Mouse (Mus musculus) cerebellum, adult 18-20 months (tissue): ENCODE measurements around the gene Tspan5.

Experiments
- DNase-seq, 2 experiments: peaks; one replicate each; pipeline ENCODE4 v3.0.0; 2021

Tspan5 gene

DNA sequence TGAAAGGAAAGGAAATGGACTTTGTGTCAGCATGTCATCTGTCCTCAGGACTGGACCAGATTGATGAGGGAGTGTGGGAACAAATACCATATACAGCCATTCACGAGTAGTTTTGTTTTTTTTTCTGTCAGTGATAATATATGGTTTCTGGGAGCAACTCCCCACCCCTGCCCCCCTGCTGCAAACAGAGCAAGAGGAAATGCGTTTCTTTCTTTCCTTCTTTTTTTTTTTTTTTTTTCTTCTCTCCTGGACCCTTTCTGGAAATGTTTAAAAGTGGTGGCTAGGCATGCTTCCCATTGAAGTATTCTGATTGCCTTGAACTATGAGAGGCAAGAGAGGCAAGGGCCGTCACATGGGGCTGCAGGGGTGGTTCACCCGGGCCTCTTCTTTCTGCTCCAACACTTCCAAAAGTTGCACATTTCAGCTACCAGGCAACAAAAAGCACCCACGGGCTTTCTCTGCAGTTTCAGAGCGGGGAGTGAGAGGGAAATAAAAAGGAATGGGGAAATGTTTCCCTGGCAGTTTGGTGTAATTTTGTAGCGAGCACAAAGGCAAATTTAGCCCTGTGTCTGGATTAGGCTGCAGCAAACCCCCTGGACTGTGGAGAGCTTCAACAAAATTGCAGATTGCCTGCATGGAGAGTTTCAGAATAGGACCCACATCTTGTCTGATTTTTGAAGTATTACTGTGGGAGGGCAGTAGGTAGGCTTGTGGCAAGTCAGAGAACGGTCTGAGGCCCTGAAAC is 2.2 kb downstream of the Tspan5 start:
- no peak for DNase-seq

DNA sequence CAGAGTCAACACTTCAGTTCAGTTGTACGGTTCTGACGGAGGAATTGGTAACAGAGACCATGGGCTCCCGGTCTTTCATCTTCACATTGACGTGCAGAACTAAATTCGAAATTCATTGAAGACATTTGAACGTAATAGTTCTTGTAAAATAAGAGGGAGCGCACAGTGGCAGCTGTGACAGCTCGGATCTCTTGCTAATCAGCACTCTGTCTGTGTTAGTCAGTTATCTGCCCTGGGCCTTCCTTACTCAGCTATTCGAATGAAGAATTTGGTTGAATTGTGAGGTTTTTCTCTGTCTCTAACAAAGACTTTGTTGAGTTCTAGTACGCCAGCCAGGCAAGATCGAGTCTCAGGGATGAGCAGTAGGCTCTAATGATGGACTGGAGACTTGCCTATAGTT is 3.1 kb downstream of the Tspan5 start:
- no peak for DNase-seq

DNA sequence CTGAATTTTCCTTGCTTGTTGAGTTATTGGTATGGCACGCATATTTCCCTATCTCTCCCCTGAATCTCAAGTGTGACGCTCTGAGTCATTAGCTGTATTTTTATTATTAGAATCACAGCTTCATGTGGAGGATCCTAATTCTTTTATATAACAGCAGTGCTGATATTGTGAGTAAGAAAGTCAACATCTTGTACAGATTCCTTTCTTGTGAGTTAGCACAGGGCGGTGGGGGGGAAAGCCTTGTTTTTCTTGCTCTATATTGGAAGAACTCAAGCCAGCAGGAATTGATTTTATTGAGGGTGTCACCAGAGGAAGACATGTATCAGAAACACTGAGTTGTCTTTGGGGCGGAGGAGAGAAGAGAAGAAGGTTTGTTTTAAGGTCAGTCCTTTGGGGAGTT is 3.6 kb downstream of the Tspan5 start:
- DNase-seq = no peak

DNA sequence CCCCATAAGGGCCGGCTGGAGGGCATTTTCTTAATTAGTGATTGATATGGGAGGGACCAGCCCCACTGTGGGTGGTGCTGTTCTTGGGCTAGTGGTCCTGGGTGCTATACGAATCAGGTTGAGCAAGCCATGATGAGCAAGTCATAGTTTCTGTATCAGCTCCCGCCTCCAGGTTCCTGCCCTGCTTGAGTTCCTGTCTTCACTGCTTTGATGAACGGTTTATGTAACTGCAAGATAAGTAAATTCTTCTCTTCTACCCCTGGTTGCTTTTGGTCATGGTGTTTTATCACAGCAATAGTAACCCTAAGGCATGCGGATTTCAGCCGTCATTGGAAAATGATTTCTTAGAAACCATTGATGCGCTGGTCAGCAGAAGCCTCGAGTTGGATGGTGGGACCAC is 4.6 kb downstream of the Tspan5 start:
- DNase-seq = no peak

DNA sequence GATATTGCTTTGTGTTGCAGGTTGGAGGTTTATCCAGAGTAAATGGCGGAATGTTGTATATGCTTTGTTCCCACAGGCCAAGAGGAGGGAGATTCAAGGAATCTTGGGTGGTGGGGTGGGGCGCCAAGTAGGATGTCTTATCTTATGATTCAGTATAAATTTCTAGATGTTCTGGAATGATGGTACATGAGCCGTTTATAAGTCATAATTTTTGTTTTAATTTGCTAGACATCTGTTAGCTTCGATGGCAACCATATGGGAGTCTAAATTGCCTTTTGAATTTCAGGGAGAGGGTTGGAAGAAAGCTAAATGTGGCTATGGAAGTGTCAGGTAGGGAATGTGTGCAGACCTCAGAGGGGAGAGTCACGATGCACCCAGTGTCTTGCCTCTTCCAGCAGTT is 5.0 kb downstream of the Tspan5 start:
- peak in 1 of 2 experiments; percentile 17 for DNase-seq

DNA sequence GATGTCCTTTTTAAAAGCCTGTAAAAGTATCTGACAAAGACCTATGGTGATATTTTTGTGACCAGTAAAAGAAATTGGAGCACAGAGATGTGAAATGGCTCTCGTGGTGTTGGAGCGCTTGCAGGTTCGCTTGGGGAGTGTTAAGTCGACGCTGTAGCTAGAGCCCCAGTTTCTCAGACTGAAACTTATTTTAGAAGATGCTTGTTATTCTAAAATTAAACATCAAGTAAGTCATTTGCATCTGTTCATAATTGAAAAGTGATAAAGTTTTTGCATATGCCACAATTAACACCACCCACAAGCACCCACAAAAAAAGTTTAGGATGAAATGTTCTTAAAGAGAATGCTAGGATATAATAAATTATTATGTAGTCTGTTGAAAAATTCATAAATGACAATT is 6.0 kb downstream of the Tspan5 start:
- no peak for DNase-seq

DNA sequence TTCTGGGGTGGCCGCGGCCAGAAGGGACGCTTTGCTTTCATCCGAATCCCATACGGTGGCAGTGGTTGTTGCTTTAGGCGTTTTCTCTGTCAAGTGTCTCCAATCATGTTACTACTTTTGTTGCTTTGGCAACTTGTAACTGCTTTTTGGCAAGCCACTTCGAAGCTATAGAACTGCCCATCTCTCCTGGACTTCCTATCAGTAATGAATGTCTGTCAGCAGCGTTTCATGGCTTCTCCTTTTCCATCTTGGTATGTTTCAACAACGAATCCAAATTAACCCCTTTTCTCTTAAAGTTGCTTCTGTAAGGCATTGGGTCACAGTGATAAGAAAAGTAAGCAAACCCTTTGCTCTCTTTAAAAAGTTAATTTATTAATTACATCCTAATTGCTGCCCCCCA is 7.7 kb downstream of the Tspan5 start:
- DNase-seq = no peak

DNA sequence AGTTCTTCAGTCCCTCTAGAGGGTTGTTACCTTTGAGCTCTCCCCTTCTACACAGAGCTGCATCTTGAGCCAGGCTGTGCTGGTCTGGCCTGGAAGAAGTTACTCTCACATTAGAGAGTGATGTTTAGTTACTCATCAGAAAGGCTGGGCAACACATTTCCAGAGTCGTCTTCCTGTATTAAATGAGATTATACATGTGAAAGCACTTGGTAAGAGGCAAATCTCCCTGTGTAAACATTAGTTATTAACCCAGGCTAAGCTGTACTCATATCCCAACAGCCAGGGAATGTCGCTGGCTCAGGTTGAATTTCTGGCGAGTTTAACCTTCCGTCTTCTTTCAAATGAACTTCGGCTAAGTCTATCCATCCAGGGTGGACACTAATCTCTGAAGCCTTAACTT is 9.3 kb downstream of the Tspan5 start:
- no peak for DNase-seq

DNA sequence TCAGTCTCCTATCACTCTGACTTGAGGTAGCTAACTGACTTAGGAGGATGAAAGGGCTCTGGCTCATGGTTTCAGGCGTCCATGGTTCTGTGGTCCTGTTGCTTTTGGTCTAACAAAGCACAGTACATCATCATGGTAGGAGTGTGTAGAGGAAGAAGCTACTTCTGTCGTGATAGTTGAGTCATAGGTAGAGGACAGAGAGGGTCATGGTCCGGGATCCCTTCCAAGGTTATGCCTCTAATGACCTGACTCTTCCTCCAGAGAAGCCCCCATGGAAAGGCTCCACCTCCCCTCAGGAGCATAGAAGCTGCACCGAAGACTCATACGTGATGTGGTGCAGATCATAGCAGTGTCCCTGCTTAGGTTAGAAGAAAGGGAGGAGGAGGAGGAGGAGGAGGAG is 10.1 kb downstream of the Tspan5 start:
- DNase-seq = no peak

DNA sequence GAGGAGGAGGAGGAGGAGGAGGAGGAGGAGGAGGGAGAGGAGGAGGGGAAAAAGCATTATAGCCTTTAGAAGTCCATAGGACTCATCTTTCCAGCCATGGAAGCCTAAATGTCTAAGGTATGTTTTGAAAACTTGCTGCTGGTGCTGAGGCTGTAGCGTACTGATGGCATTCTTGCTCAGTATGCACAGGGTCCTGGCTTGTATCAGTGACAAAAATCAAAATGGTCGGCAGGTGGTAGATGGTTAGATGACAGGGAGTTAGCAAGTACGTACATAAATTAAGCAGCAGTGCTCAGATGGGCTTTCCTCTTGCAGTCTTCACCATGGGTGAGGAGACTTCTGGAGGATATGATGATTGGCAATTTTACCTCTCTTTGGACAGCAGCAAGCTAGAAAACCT is 10.8 kb downstream of the Tspan5 start:
- DNase-seq = peak in 1 of 2 experiments; percentile 17

DNA sequence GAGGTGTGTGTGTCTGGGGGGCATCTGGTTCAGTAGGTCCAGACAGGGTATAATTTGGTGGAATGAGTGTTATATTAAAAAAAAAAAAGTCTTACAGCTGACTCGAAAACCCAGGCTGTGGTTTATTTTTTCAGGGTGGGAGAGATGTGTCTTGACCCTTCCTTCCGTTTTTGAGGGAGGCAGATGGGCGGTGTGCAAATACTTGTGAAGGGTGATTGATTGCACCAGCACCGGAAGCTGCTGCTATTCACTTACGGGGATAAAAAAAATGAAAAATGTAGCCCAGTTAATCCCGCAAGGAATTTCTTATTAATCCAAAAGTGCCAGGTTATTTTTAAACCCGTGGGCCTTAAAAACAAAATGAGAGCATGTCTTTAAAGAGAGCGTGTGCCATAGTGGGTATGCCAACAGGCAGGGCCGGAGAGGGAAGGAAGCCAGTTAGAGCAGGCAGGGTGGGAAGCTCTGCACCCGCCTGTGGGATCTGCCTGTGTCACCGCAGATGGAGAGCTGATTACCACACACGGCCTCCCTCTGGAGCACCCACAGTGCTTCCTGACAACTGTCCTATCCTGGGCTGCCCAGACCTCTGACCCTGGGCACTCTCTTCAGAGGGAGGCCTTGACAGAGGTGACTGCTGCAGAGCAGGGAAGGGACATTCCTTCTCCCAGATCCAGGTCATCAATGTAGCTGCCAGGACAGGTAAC is 11.3 kb downstream of the Tspan5 start:
- peak; percentile 66 to 74 for DNase-seq

DNA sequence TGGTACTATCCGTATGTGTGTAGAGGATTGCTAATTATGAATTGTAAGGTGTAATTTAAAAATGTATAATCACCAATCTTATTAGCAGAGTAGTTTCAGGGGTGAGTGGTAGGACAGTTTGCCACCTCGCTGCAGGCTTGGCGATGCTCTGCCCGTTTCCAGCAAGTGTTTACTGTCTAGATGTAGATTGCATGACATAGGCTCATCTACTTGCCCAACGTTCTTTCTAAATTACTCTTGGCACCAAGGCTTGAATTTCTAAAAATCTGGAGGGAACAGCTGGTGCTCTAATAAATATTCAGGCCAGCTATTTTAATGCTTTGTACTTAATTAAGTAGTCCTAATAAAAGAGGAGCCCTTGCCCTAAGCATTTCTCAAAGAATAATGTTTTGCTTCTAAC is 12.3 kb downstream of the Tspan5 start:
- DNase-seq = peak in 1 of 2 experiments; percentile 24

DNA sequence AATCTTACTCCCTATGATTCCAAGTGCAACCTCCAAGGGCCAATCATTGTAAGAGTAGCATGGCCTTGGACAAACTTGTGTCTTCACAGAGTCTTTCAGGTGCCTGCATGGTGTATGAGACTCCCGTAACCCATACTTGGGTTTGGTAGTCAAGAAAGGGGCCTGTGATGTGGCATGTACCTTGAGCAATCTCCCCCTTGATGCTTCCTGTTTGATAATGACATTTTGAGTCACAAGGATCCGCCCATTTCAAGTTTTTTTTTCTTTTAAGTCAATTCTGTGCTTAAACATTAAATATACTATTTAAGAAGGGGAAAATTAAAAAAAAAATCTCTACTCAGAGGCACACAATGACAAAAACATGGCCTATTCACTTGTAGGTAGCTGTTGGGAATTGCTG is 15.3 kb downstream of the Tspan5 start:
- no peak for DNase-seq

DNA sequence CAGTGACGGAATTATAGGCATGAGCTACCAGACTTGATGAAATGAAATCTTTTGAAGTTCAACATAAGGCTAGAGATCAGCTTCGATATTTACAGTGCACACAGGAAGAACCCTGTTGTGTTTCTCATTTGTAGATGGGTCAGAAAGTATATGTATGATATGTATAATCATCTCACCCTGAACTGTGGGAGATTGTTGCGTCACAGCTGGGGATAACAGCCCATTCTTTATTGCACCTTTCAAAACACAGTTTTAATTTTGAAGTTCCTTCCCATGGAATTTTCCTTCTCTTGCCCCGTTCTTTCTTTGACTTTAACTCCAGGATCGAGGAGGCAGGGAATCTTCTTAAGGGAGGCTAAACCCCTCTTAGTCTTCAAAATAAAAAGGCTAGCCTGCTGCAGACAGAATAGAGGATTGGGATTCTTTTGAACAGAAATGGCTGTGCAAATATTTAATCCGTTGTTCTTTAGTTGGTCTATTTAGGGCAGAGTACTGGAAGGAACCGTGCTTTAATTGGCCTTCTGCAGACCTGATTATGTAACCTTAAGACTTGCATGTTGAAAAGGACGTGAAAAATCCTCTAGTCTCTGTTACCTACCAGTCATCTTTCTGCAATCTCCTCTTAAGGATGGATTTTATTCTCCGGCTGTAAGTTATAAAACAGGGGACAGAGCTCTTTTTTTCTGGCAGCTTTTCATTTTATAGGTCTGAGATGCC is 18.1 kb downstream of the Tspan5 start:
- no peak for DNase-seq

DNA sequence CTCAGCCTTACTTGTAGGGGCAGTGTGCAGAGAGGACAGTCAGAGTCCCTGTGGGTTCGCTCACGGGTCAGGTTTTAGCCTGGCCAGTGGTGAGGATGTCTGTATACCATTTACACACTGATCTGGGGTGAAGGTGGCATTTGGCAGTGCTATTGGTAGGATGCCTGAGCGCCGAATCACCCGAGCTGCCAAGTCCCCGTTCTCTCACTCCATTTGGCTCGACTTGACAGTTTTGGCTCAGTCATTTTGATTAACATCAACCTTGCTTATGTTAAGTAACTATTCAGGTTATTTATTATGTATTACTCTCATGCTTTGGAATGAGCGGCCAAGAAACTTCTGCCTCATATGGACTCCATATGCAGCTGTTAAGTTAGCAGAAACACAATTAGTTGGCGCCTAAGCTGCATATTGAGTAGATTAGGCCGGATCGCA is 18.7 kb downstream of the Tspan5 start:
- DNase-seq = peak; percentile 70 to 77

DNA sequence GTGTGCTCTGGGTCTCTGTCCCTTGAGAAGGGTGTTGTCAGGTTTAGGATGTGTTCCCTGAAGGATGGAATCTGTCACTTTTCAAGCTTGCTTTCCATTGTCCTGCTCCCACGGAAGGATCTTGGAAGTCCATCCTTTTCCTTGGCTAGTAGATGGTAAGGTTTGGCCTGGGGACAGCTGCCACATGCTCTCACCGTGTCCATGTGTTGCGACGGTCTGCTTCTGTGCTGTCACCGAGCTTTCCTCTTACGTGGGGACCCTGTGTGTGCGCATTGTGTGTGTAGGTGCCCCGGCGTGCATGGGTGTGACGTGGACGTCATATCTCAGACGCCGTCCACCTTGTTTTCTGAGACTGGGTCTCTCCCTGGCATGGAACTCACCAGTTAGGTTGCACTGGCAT is 19.5 kb downstream of the Tspan5 start:
- peak in 1 of 2 experiments; percentile 53 for DNase-seq

DNA sequence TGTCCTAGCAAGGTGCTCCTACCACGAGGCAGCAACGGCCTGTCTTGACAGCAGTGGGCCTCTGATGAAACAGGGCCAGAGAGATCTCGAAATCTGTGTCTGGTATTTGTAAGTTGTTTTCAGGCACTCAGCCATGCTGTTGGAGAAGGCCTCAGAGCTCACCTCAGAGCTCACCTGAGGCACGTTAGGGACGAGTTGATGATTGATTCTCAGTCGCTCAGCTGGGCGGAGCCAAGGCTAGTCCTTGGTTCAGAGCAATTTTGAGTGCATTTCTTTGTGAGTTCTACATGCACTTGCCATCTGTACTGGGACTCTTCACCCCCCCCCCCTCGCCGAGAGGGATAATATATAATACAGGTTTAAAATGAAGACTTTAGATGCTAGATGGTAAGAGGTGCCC is 21.9 kb downstream of the Tspan5 start:
- DNase-seq = no peak

DNA sequence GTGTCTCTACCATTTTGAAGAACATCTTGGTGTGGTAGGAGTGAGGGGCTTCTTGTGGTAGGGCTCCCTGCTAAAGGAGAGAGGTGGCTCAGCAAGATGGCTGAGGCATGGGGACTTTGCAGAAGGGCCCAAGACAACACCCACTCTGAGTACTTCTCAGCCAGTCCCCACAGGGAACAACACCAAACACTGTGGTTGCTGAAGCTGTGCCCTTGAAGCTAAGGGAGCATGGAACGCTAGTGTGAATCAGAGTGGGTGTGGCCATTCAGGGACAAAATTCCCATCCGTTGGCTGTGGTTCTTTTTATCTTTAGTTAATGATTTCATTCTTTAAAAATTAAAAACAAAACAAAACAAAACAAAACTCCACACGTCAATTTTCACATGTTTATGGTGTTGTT is 22.8 kb downstream of the Tspan5 start:
- DNase-seq = no peak

DNA sequence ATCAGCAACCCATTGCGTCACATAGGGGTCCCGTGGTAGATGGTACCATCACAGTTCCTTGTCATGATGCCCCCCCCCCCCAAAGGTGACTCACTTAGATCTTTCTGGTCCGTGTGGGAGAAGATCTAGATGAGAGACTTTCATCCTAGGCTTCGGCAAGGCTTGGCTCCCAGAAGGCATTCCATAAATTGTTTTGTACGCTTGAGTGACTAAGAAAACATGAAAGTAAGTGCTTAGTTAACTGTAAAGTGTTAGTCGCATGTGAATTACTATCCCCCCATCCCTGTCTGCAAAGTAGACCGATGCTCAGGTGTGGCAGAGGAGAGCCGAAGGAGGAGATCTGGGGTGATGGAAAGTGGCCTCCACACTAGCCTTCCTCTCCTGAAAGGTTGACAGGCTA is 25.0 kb downstream of the Tspan5 start:
- DNase-seq = no peak

DNA sequence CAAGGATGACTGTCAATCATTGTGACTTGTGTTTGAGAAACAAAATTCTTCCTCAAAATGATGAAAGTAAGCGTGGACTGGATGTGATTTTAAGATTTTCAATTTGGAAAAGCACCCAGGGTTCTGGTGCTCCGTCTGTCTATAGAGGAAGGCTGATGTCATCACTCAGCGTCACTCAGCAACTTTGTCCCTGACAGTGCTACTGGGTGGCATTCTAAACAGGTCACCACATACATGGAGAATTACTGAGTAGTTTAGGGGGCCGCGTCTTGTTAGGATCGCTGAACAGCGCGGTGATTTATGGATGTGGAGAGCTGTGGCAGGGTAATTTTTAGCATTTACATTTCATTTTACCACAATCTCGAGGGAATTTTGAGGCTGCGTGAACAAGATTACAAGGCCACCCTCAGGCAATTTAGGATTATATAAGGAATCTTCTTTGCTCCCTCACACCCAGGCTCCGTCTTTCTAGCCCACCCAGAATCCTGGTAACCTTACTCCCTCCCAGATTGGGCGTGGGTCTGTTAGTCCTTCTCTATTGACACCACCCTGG is 26.6 kb downstream of the Tspan5 start:
- no peak for DNase-seq

DNA sequence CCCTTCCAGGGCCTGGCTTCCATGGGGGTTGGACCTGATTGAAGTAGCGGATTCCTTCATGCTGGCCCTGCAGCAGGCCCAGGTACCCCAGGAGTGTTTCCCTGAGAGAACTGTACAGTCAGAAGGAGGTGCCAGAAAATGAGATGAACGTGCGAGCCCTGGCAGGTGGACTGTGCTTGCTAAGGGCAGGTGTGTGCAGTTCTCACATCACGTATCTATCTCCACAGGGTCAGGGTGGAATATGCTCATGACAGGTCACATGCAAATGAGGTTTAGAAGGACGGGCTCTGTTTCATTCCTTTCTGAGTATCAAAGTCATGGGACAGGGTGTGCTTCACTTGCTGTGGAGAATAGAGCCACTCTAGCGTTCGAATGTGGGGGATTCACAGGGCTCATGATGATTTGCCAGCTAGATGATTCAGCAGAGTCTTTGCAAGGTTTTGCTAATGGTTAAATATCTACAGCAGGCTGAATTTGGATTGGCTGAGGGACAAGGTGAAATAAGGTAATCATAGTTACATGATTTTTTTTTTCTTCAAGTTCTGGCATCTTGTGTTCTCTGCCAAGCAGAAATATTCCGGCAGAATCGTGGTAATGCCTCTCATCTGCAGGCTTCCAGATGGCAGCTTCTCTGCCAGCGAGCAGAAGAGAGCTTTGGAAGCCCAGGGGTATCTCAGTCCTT is 28.8 kb downstream of the Tspan5 start:
- no peak for DNase-seq

DNA sequence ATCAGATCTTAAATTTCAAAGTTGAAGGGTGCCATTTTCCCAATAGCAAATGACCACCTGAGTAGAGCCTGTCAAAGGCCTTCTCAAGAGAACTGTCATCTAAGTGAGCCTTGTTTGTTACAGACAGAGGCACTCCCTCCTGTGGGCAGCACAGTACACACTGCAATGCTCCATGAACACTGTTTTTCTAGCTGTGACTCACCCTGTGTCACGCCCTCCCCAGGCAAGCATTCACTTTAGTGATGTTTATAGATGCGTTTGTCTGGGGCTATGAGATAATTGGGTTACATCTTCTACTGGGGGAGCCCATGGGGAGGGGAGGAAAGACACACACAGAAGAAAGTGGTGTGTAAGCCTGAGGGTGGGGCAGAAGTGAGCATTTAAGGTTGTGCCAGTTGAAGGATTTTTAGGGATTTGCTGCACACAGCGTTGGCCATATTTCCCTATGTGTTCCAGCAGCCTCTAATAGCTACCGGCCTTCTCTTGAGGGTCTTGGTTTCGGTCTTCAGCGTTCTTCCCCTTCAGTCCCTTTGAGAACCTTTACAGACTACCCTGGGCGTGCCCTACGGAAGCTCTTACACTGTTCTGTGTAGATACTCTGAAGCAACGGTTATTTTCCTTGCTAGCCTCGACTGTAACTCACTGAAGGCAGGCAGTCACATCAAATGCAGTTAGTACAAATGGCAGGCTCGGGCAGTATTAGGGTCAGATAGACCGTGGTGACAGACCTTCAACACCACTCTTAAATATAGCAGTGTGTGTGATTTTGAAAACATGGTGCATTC is 29.7 kb downstream of the Tspan5 start:
- DNase-seq = no peak
